Mouse (Mus musculus) gastrocnemius, postnatal 4 days (tissue): ENCODE measurements at regions not wholly inside any gene's neighbourhood (a gene's known extent, or its start where the extent isn't known, plus 50 kb on each side); places are given as distances from the start of the nearest gene placed in this dataset.

Source experiments
- DNase-seq, 2 experiments: peaks; one replicate each; pipeline ENCODE4 v3.0.0; 2021 to 2022; ENCODE audit warnings: low spot score in 2 of 2, mixed read lengths in 2 of 2

GRCm38 (mm10) chr1:19951050-19951679 lies 666.7 kb downstream of the Pkhd1 start:
- DNase-seq: no peak

- no peak for DNase-seq
These were observed 666.1 kb downstream of the Pkhd1 start for GRCm38 (mm10) chr1:19951680-19952248.

GRCm38 (mm10) chr1:19973364-19973763 lies 644.5 kb downstream of the Pkhd1 start:
- DNase-seq: no peak

- no peak for DNase-seq
These were observed 643.9 kb downstream of the Pkhd1 start for GRCm38 (mm10) chr1:19973981-19974380.

- DNase-seq: no peak
These were observed 642.4 kb downstream of the Pkhd1 start for GRCm38 (mm10) chr1:19975436-19975835.

- DNase-seq: no peak
These were observed 636.7 kb downstream of the Pkhd1 start for GRCm38 (mm10) chr1:19981189-19981588.

- no peak for DNase-seq
These were observed 635.1 kb downstream of the Pkhd1 start for GRCm38 (mm10) chr1:19982791-19983190.

- no peak for DNase-seq
These were observed 634.4 kb downstream of the Pkhd1 start for GRCm38 (mm10) chr1:19983504-19983903.

GRCm38 (mm10) chr1:19989921-19990320 lies 627.9 kb downstream of the Pkhd1 start:
- no peak for DNase-seq
